Mouse (Mus musculus) brain, embryonic 18.5 days (tissue): ENCODE results near the gene Rpl10.
A peak's percentile ranks its signal among the peaks of the same experiment; 100 is the strongest.

ENCODE experiments used
- DNase-seq: peaks from one replicate; pipeline ENCODE4 v3.0.0-alpha.2; 2012; ENCODE audit warnings: low read depth, low spot score

Rpl10 gene

GRCm38 (mm10) chrX:74270062-74270901, at the start of gene Rpl10:
Gene Rpl10, plus strand, starts transcription at chrX:74270812.
- DNase-seq, result peak; percentile 94

- DNase-seq, result no peak
Measured at GRCm38 (mm10) chrX:74230038-74230437, 40.6 kb upstream of the Rpl10 start.

GRCm38 (mm10) chrX:74233196-74233595, 37.4 kb upstream of the Rpl10 start:
- no peak for DNase-seq

DNA sequence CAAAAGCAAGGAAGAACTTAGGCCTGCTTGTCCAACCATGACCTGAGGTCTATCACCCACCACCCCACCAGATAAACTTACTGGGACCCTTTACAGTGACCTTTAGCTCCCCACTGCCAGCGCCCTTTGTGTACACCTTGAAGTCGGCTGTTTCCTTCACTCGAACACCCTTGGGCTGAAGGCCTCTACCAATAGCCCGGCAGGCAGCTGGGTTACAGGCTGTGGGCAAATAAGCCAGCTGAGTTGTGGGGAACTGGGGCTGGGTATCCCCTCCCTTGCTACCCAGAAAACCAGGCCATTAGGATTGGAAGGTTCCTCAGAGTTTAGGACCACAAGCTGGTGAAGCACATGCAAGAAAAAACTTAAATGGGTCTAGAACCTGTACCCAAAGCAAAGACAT, 30.3 kb upstream of the Rpl10 start:
- DNase-seq, result no peak

GRCm38 (mm10) chrX:74243396-74243795, 27.2 kb upstream of the Rpl10 start:
- DNase-seq, result no peak

- no peak for DNase-seq
Measured at GRCm38 (mm10) chrX:74243807-74244206, 26.8 kb upstream of the Rpl10 start.

DNA sequence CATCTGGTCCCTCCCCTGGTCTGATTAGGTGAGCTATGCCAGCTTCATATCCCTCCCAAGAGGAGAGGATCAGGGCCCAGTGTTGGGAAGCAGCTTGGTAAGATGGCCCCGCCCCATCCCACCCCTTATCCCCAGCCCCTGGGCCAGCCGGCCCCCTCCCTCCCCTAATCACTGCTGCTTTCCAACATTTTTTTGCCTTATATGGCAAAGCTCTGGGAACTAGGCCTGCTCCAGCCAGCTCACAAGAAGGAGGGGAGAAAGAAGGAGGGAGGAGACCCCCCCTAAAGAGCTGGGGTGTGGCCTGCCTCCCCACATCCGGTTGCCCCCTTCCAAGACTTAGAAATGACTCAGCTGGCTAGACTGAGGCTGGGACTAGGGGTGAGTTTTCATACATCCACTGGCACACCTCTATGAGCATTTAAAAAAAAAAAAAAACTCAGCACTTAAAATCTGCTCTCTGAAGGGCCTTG, 26.0 kb upstream of the Rpl10 start:
- DNase-seq, result peak; percentile 68

- DNase-seq, result no peak
Measured at GRCm38 (mm10) chrX:74245107-74245506, 25.5 kb upstream of the Rpl10 start.

GRCm38 (mm10) chrX:74245687-74246086, 24.9 kb upstream of the Rpl10 start:
- DNase-seq, result no peak

DNA sequence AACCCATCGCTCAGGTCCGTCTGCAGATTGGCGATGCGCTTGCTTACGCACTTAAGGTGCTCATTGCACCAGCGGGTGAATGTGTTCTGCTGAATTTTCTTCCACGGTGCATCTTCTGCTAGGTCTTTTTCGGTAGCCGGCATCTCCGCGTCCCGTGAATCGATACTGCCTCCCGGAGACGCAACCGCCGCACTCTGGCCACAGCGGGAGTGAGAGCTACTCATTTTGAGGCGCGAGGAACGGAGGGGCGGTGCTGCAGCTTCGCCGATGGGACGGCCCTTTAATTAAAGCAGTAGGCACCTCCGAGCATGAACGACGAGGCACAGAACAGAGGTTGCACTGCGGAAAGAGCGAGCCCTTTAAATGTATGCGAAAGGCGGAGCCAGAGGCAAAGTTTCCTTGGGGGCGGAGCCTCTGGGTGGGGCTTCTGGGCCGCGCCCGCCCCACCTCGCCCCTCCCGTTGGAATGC, 24.4 kb upstream of the Rpl10 start:
- DNase-seq, result peak; percentile 89

GRCm38 (mm10) chrX:74246693-74247092, 23.9 kb upstream of the Rpl10 start:
- no peak for DNase-seq

DNA sequence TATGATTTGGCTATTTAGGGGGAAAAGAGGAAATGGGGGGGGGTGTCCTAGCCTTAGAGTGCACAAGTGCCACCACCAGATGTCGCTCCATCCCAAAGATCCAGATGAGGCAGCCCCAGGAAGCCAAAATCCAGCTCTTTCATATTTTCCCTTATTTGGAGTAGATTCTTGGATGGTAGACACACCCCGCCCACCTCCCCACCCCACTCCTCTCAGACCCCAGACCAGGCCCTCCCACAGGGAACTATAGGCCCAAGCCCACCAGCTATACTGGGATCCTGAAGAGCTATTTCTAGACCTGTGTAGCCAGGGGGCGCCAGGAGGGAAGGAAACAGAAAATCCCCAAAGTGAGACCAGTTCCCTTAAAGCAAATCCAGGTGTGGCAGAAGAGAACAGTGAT, 22.0 kb upstream of the Rpl10 start:
- DNase-seq, result no peak

- DNase-seq, result no peak
Measured at GRCm38 (mm10) chrX:74249615-74250014, 21.0 kb upstream of the Rpl10 start, which contains the start of gene Flna. Gene Flna, minus strand, starts transcription at chrX:74249820.

- peak; percentile 79 for DNase-seq
Measured at GRCm38 (mm10) chrX:74254153-74254887, 16.3 kb upstream of the Rpl10 start, which contains the start of gene Emd. Gene Emd, plus strand, starts transcription at chrX:74254687.

- no peak for DNase-seq
Measured at GRCm38 (mm10) chrX:74254888-74255565, 15.6 kb upstream of the Rpl10 start.

DNA sequence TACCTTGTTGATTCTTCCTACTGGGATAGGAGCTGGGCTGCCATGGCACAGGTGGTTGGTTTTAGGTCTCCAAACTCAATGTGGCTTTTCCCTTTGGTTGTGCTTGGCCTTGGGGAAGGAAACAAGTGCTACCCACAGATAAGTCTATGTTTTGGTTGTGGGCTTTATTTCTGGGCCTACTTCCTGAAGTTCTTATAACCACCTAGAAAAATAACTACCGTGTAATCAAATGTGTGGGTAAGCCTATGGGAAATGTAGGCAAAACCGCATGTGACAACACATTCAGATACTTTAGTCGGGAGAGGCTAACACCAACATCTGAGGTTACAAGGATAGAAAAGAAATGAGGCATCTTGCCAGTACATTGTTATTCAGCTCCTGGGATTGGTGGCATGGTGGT, 12.9 kb upstream of the Rpl10 start:
- no peak for DNase-seq

GRCm38 (mm10) chrX:74269736-74270061, 913 bp upstream of the Rpl10 start:
- DNase-seq, result no peak

DNA sequence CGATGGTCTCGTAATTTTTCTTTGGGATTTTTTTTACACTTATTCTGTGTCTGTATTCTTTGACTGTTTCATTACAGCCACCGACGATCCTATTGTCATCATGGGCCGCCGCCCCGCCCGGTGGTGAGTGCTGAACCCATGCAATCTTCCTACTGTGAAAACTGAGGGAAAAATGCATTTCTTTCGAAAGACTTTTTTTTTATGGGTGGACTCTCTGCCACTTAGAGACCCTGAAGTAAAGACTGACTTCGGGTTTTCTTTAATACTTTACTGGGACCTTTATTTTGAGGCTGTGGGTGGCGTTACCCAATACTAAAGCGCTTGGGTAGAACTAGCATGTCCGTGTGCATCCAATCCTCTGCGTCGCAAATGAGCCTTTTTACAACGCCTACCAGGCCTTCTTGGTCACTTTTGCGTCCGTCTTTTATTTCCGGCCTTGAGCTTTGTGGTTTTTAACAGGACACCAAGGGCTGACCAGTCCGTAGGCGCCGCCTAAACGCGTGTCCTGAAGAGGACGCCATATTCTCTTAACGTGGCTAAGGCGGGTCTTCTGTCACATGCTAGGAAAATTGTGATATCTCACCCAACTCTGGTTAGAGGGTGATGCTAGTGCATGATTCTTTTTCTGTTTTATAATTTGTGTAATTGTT, 415 bp downstream of the Rpl10 start:
- no peak for DNase-seq

DNA sequence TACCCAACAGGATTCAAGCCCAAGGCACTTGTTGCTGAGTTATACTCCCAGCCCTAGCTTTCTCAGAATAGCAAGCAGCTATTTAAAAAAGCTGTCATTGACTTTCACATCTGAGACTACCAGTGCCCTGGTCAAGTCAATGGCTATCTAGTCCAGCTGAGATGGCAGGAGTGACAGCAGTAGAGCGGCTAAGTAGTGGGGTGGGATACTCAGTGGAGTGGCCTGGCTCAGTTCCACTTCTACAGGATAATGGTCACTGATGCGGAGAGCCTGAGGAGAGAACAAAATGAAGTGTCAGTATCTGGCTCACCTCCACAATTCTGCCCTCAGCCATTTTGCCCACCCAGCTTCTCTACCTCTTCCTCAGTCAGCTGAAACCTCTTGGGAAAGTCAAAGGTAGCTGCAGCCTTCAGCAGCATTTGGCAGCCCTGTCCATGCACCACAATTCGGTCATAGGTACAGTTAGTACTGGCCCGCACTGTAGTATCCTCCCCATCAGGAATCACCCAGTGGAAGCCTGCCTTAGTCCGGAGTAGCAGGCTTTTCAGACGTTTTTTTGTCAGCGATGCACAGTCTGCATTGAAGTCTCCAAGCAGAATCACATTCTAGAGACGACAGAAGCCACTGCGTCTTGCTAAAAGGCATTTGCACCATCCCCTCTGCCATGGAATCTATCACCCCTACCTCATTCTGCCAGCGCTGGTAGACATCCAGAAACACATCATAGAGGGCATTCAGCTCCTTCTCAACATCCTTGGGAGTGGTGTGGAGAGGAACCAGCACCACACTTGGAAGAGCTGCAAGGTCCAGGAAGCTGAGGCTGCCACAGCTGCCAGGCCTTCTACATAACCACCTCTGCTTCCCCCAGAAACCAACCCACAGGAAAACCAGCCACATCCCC, 3.1 kb downstream of the Rpl10 start:
- DNase-seq, result no peak

GRCm38 (mm10) chrX:74277916-74278315, 7.3 kb downstream of the Rpl10 start:
- DNase-seq, result no peak
